Mouse (Mus musculus) lung, postnatal 0 days (tissue): ENCODE results near the gene Tcf3. TPM values are rescaled to one million over a fixed set of nuclear protein-coding genes. Genes with fewer than 3 reads are reported as not detected.

ENCODE experiments used
- ATAC-seq: fragments of 200-750 bp; cut with Nextera tagmentation; 2 replicates; pipeline ENCODE4 v1.8.0; 2017; ENCODE audit warnings: moderate library complexity
- DNase-seq: peaks from one replicate; pipeline ENCODE4 v3.0.0-alpha.2; 2016; ENCODE audit warnings: low spot score
- H3K27ac ChIP-seq: fragments of 300-500 bp; sonication (generic); 2 replicates; pipeline ENCODE4 v1.5.1; 2014; ENCODE audit warnings: antibody characterized with exemption, mild to moderate bottlenecking, low read length, mixed read lengths
- H3K27me3 ChIP-seq: fragments of 300-500 bp; sonication (generic); replicated peaks from 2 replicates; pipeline ENCODE4 v1.6.1; 2014; ENCODE audit warnings: low read length, mixed read lengths; ENCODE audit not compliant: insufficient read depth
- H3K36me3 ChIP-seq: fragments of 300-500 bp; sonication (generic); 2 replicates; pipeline ENCODE4 v1.6.1; 2014; ENCODE audit warnings: low read length, mixed read lengths; ENCODE audit not compliant: insufficient read depth
- H3K4me1 ChIP-seq: fragments of 300-500 bp; sonication (generic); 2 replicates; pipeline ENCODE4 v1.6.1; 2014; ENCODE audit warnings: antibody characterized with exemption, low read depth, low read length, mixed read lengths; ENCODE audit not compliant: insufficient read depth
- H3K4me2 ChIP-seq: fragments of 300-500 bp; sonication (generic); replicated peaks from 2 replicates; pipeline ENCODE4 v1.6.1; 2014; ENCODE audit warnings: low read depth, mild to moderate bottlenecking, low read length, moderate library complexity, mixed read lengths
- H3K4me3 ChIP-seq: fragments of 300-500 bp; sonication (generic); 2 replicates; pipeline ENCODE4 v1.5.1; 2014; ENCODE audit warnings: low read depth, low read length
- H3K9ac ChIP-seq: fragments of 300-500 bp; sonication (generic); replicated peaks from 2 replicates; pipeline ENCODE4 v1.6.1; 2014; ENCODE audit warnings: low read depth, mild to moderate bottlenecking
- H3K9me3 ChIP-seq: fragments of 300-500 bp; sonication (generic); 2 replicates; pipeline ENCODE4 v1.6.1; 2016; ENCODE audit warnings: low read length, mixed read lengths
- CTCF ChIP-seq: IDR thresholded peaks from 2 replicates; pipeline ENCODE4 v1.5.1; 2016; ENCODE audit warnings: antibody characterized with exemption, mild to moderate bottlenecking
- EP300 ChIP-seq: IDR thresholded peaks from 2 replicates; pipeline ENCODE4 v1.6.1; 2016; ENCODE audit warnings: antibody characterized with exemption, mild to moderate bottlenecking, control low read depth
- WGBS: fragments of 180-500 bp; shearing (Covaris S2); extraction: QIAGEN DNeasy Blood & Tissue Kit; methylation state at CpG from one replicate; pipeline ENCODE4 v1.1.7; 2014; 5-methylcytosine and 5-hydroxymethylcytosine counted together
- polyA plus RNA-seq: library from polyadenylated mRNA; unstranded; fragments of >200 nt; fragmentation: Nextera tagmentation; extraction: Ambion mirVana; gene quantifications from 2 replicates; pipeline ENCODE4 v1.2.1, GENCODE M21; 2015

Gene Tcf3
- polyA plus RNA-seq, 1 experiment from 2014 or later: 34.7 TPM

- peak overlapping the region; percentile 87 for H3K9ac ChIP-seq
- H3K27me3 ChIP-seq: no peaks in the 10 kb centered on the region
- peak overlapping the region; percentile 86 for H3K4me3 ChIP-seq
- H3K4me2 ChIP-seq: peak overlapping the region; percentile 73
- H3K4me1 ChIP-seq: peaks cover 12% of the 10 kb centered on the region
- peak; percentile 87 for ATAC-seq
- H3K27ac ChIP-seq: peak overlapping the region; percentile 98
- peaks cover 20% of the 10 kb centered on the region; the same call in 1 of the 2 replicates for H3K36me3 ChIP-seq
- under 1% methylated on average over 36 of the region's 59 CpGs for WGBS
- no peaks in the 10 kb centered on the region for H3K9me3 ChIP-seq
- TF ChIP-seq CTCF (no peak), EP300 (no peak)
- peak; percentile 99 for DNase-seq
Observed at GRCm38 (mm10) chr10:80398719-80399190, 34.7 kb downstream of the Tcf3 start.

DNA sequence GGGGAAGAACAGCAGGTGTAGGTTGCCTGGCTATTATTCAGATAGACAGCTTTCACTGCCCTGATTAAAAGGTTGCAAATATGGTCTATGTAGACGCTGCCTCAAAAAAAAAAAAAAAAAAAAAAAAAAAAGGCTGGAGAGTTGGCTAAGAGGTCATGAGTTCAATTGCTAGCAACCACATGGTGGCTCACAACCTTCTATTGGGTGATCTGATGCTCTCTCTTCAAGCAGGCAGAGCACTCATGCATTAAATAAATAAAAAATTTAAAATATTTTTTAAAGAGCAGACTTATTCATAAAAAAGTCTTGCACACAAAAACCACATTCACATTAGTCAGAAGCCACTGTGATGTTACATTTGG, 35.3 kb downstream of the Tcf3 start:
- 0% methylated on average over 1 of the region's 1 CpGs for WGBS
- Histone ChIP-seq H3K36me3 (peaks cover 16% of the 10 kb centered on the region; the same call in 1 of the 2 replicates), H3K4me1 (peaks cover 12% of the 10 kb centered on the region), H3K9ac (no peak overlapping the region), H3K4me3 (peak overlapping the region; percentile 86), H3K9me3 (no peaks in the 10 kb centered on the region), H3K27me3 (no peaks in the 10 kb centered on the region), H3K27ac (peak overlapping the region; percentile 98; the same call in 1 of the 2 replicates), H3K4me2 (peak overlapping the region; percentile 73)
- DNase-seq: peak; percentile 58
- TF ChIP-seq EP300 (0 out of 2 replicates have a peak, but pooled peaks have one; percentile 20), CTCF (no peak; the same call in 1 of the 2 replicates)
- ATAC-seq: no peak

DNA sequence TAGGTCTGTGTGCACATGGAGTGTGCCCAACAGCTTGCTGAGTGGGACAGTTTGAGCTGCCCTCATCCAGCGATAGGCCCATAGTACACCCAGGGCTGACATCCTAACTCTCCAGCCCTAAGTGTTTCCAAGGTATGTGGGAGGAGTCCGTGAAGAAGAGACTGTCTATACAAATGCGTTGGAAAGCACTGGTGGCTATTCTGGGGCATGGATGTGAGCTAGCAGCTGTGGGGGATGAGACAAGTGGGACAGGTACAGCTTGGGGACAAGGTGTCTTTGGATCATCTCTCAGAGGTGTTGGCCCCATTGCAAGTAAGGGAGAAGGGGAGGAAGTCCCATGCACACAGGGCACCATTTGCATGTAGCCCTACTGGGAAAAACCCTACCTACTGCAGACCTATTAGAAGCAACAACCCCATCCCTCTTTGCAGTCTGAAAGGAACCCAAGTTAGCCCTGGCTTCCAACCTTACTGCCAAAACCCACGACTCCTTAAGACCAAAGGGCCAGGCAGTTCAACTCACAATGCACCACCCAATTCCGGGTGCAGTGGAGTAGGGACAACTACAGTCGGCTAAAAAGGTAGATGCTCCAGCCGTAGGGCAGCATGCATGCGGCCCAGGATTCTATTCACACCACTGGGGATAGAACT, 35.8 kb downstream of the Tcf3 start:
- peaks cover 12% of the 10 kb centered on the region for H3K4me1 ChIP-seq
- H3K9me3 ChIP-seq: no peaks in the 10 kb centered on the region
- WGBS: 26% methylated on average over 8 of the region's 8 CpGs
- H3K27ac ChIP-seq: no peak overlapping the region
- no peak for TF ChIP-seq CTCF
- TF ChIP-seq EP300: no peak
- ATAC-seq: no peak
- DNase-seq: no peak
- no peaks in the 10 kb centered on the region for H3K27me3 ChIP-seq
- 0 out of 2 replicates have a peak overlapping the region, but pooled peaks have one; percentile 3 for H3K4me2 ChIP-seq
- no peak overlapping the region for H3K9ac ChIP-seq
- peaks cover 12% of the 10 kb centered on the region; the same call in 1 of the 2 replicates for H3K36me3 ChIP-seq
- no peak overlapping the region for H3K4me3 ChIP-seq

DNA sequence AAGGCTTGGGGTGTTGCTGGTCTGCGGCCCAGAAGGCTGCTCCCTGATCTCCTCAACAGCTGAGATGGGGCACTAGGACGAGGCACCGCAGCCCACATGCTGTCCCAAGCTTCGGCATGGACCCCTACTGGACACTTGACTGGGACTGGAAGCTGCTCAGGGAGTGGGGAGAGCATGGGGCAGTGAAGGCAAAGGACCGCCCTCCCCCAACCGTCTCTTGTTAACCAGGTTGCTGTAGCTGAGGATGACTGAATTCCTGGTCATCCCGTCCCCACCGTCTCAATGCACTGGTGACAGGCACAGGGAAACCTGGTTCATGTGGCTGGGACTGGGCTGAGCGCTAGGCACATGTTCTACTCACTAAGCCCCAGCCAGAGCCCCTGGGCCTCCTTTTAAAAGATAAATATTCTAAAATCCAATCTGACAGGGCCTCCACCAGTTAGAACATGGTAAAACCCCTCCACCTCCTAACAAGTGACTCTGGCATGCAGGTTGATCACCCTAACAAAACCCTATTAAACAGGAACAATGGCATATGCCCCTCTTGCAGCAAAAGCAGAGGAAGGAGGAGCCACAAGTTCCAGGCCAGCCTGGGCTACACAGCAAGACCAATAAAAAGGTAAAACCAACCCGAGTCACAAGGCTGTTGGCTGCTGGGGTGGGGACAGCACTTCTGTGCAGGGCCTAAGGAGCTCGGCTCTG, 36.5 kb downstream of the Tcf3 start:
- Histone ChIP-seq H3K9ac (no peak overlapping the region), H3K4me1 (peaks cover 12% of the 10 kb centered on the region), H3K9me3 (no peaks in the 10 kb centered on the region), H3K4me2 (no peak overlapping the region), H3K4me3 (no peak overlapping the region), H3K36me3 (peaks cover 16% of the 10 kb centered on the region; the same call in 1 of the 2 replicates), H3K27me3 (no peaks in the 10 kb centered on the region), H3K27ac (no peak overlapping the region)
- DNase-seq (no peak), ATAC-seq (no peak)
- 77% methylated on average over 11 of the region's 11 CpGs for WGBS
- no peak for TF ChIP-seq EP300
- TF ChIP-seq CTCF: peak; percentile 18; the same call in 1 of the 2 replicates

- Histone ChIP-seq H3K4me1 (peaks cover 7% of the 10 kb centered on the region), H3K36me3 (peaks cover 18% of the 10 kb centered on the region; the same call in 1 of the 2 replicates), H3K9me3 (no peaks in the 10 kb centered on the region), H3K4me2 (no peak overlapping the region), H3K27ac (no peak overlapping the region), H3K4me3 (no peak overlapping the region), H3K27me3 (no peaks in the 10 kb centered on the region), H3K9ac (no peak overlapping the region)
- TF ChIP-seq EP300 (no peak), CTCF (no peak)
- 93% methylated on average over 35 of the region's 35 CpGs for WGBS
- ATAC-seq: no peak
- DNase-seq: no peak
Observed at GRCm38 (mm10) chr10:80395025-80395627, 38.3 kb downstream of the Tcf3 start.

- Histone ChIP-seq H3K9ac (no peak overlapping the region), H3K4me3 (no peak overlapping the region), H3K4me2 (no peak overlapping the region), H3K9me3 (no peaks in the 10 kb centered on the region), H3K27me3 (no peaks in the 10 kb centered on the region), H3K36me3 (peaks cover 18% of the 10 kb centered on the region; the same call in 1 of the 2 replicates), H3K27ac (no peak overlapping the region), H3K4me1 (peaks cover 8% of the 10 kb centered on the region; the same call in 1 of the 2 replicates)
- 96% methylated on average over 5 of the region's 5 CpGs for WGBS
- ATAC-seq: no peak
- no peak for TF ChIP-seq CTCF
- TF ChIP-seq EP300: no peak
- DNase-seq: no peak
Observed at GRCm38 (mm10) chr10:80392687-80393086, 40.8 kb downstream of the Tcf3 start.
